Mouse (Mus musculus) ES-E14 (cell line): ENCODE results near the gene Ckap2l.

Experiments used
- HCFC1 ChIP-seq: IDR thresholded peaks from 2 replicates; pipeline ENCODE4 v1.6.1; 2012; ENCODE audit warnings: low read length, inconsistent platforms, borderline replicate concordance; ENCODE audit not compliant: insufficient read depth
- MAFK ChIP-seq: IDR thresholded peaks from 2 replicates; pipeline ENCODE4 v1.6.1; 2014; ENCODE audit warnings: mild to moderate bottlenecking, low read depth, low read length, inconsistent platforms; ENCODE audit not compliant: insufficient read depth

- TF ChIP-seq HCFC1 = no peak
- TF ChIP-seq MAFK = no peak
Measured at GRCm38 (mm10) chr2:129330540-129330939, 33.5 kb upstream of the Ckap2l start.
